Mouse (Mus musculus) stomach, embryonic 14.5 days (tissue): ENCODE measurements around the gene Hbq1b. TPM values are rescaled to one million over a fixed set of nuclear protein-coding genes. Genes with fewer than 3 reads are reported as not detected.

Source experiments
- ATAC-seq: fragments of 200-750 bp; cut with Nextera tagmentation; 2 replicates; pipeline ENCODE4 v1.8.0; 2017; ENCODE audit warnings: low read depth, moderate TSS enrichment; ENCODE audit not compliant: insufficient number of reproducible peaks, insufficient read depth, low FRiP score
- H3K27ac ChIP-seq: fragments of 300-500 bp; sonication (generic); 2 replicates; pipeline ENCODE4 v1.5.1; 2014; ENCODE audit warnings: mild to moderate bottlenecking, low read length, moderate library complexity, mixed read lengths
- H3K27me3 ChIP-seq: fragments of 300-500 bp; sonication (generic); 2 replicates; pipeline ENCODE4 v1.6.1; 2014; ENCODE audit warnings: low read length, control low read depth, mixed read lengths; ENCODE audit not compliant: control insufficient read depth, insufficient read depth
- H3K36me3 ChIP-seq: fragments of 300-500 bp; sonication (generic); 2 replicates; pipeline ENCODE4 v1.6.1; 2014; ENCODE audit warnings: mild to moderate bottlenecking, control low read depth, low read length, moderate library complexity, mixed read lengths; ENCODE audit not compliant: control insufficient read depth, insufficient read depth
- H3K4me1 ChIP-seq: fragments of 300-500 bp; sonication (generic); 2 replicates; pipeline ENCODE4 v1.6.1; 2014; ENCODE audit warnings: low read length, control low read depth, mixed read lengths; ENCODE audit not compliant: control insufficient read depth, insufficient read depth
- H3K4me2 ChIP-seq: fragments of 300-500 bp; sonication (generic); replicated peaks from 2 replicates; pipeline ENCODE4 v1.6.1; 2014; ENCODE audit warnings: low read depth, low read length, control low read depth
- H3K4me3 ChIP-seq: fragments of 300-500 bp; sonication (generic); 2 replicates; pipeline ENCODE4 v1.5.1; 2014; ENCODE audit warnings: low read depth, low read length, control low read depth
- H3K9ac ChIP-seq: fragments of 300-500 bp; sonication (generic); replicated peaks from 2 replicates; pipeline ENCODE4 v1.6.1; 2014; ENCODE audit warnings: low read depth, mild to moderate bottlenecking, control low read depth, low read length, moderate library complexity, mixed read lengths
- H3K9me3 ChIP-seq: fragments of 300-500 bp; sonication (generic); 2 replicates; pipeline ENCODE4 v1.6.1; 2016; ENCODE audit warnings: low read depth, low read length, control low read depth; ENCODE audit not compliant: control insufficient read depth
- WGBS: fragments of 180-500 bp; shearing (Covaris S2); extraction: QIAGEN DNeasy Blood & Tissue Kit; methylation state at CpG from one replicate; pipeline ENCODE4 v1.1.7; 2014; 5-methylcytosine and 5-hydroxymethylcytosine counted together
- polyA plus RNA-seq: library from polyadenylated mRNA; unstranded; fragments of >200 nt; fragmentation: Nextera tagmentation; extraction: Ambion mirVana; gene quantifications from 2 replicates; pipeline ENCODE4 v1.2.1, GENCODE M21; 2014

Gene Hbq1b
- polyA plus RNA-seq, 1 experiment from 2014 or later, result 0.71 TPM

GRCm38 (mm10) chr11:32245614-32246013 lies 41.2 kb upstream of the Hbq1b start:
- no peaks in the 10 kb centered on the region for H3K9me3 ChIP-seq
- H3K27me3 ChIP-seq, result no peaks in the 10 kb centered on the region
- peak; percentile 85; the same call in 1 of the 2 replicates for ATAC-seq
- H3K4me2 ChIP-seq, result no peak overlapping the region
- H3K27ac ChIP-seq, result no peak overlapping the region
- H3K36me3 ChIP-seq, result peaks cover 36% of the 10 kb centered on the region
- H3K4me1 ChIP-seq, result no peaks in the 10 kb centered on the region
- H3K4me3 ChIP-seq, result no peak overlapping the region
- H3K9ac ChIP-seq, result no peak overlapping the region
- 94% methylated on average over 6 of the region's 6 CpGs for WGBS

- peaks cover 42% of the 10 kb centered on the region for H3K36me3 ChIP-seq
- no peaks in the 10 kb centered on the region for H3K4me1 ChIP-seq
- no peak for ATAC-seq
- no peak overlapping the region for H3K27ac ChIP-seq
- H3K9ac ChIP-seq, result no peak overlapping the region
- H3K9me3 ChIP-seq, result no peaks in the 10 kb centered on the region
- no peak overlapping the region for H3K4me3 ChIP-seq
- H3K4me2 ChIP-seq, result no peak overlapping the region
- no peaks in the 10 kb centered on the region for H3K27me3 ChIP-seq
Measured at GRCm38 (mm10) chr11:32247068-32247467, 39.7 kb upstream of the Hbq1b start.

GRCm38 (mm10) chr11:32248350-32248749 lies 38.4 kb upstream of the Hbq1b start:
- Histone ChIP-seq H3K4me1 (no peaks in the 10 kb centered on the region), H3K27ac (no peak overlapping the region), H3K27me3 (no peaks in the 10 kb centered on the region), H3K4me3 (no peak overlapping the region), H3K4me2 (no peak overlapping the region), H3K9ac (no peak overlapping the region), H3K36me3 (peaks cover 52% of the 10 kb centered on the region), H3K9me3 (no peaks in the 10 kb centered on the region)
- no peak for ATAC-seq
- 77% methylated on average over 3 of the region's 3 CpGs for WGBS

- no peak overlapping the region for H3K27ac ChIP-seq
- H3K4me2 ChIP-seq, result no peak overlapping the region
- no peaks in the 10 kb centered on the region for H3K9me3 ChIP-seq
- no peaks in the 10 kb centered on the region for H3K27me3 ChIP-seq
- H3K9ac ChIP-seq, result no peak overlapping the region
- peak; percentile 91; the same call in 1 of the 2 replicates for ATAC-seq
- no peaks in the 10 kb centered on the region for H3K4me1 ChIP-seq
- 80% methylated on average over 8 of the region's 8 CpGs for WGBS
- H3K4me3 ChIP-seq, result no peak overlapping the region
- H3K36me3 ChIP-seq, result peaks cover 38% of the 10 kb centered on the region
Measured at GRCm38 (mm10) chr11:32250880-32251763, 35.6 kb upstream of the Hbq1b start.

- H3K4me2 ChIP-seq, result no peak overlapping the region
- H3K36me3 ChIP-seq, result peaks cover 37% of the 10 kb centered on the region
- H3K27ac ChIP-seq, result no peak overlapping the region
- H3K9ac ChIP-seq, result no peak overlapping the region
- H3K4me3 ChIP-seq, result no peak overlapping the region
- no peaks in the 10 kb centered on the region for H3K27me3 ChIP-seq
- no peaks in the 10 kb centered on the region for H3K9me3 ChIP-seq
- WGBS, result 100% methylated on average over 1 of the region's 1 CpGs
- no peaks in the 10 kb centered on the region for H3K4me1 ChIP-seq
- no peak for ATAC-seq
Measured at GRCm38 (mm10) chr11:32253121-32253520, 33.6 kb upstream of the Hbq1b start.

- Histone ChIP-seq H3K9me3 (no peaks in the 10 kb centered on the region), H3K27me3 (no peaks in the 10 kb centered on the region), H3K4me2 (no peak overlapping the region), H3K4me1 (no peaks in the 10 kb centered on the region), H3K4me3 (no peak overlapping the region), H3K9ac (no peak overlapping the region), H3K27ac (no peak overlapping the region), H3K36me3 (peaks cover 27% of the 10 kb centered on the region)
- peak; percentile 88; the same call in 1 of the 2 replicates for ATAC-seq
- WGBS, result 95% methylated on average over 1 of the region's 1 CpGs
Measured at GRCm38 (mm10) chr11:32256146-32256545, 30.6 kb upstream of the Hbq1b start.

- H3K4me2 ChIP-seq, result no peak overlapping the region
- WGBS, result 82% methylated on average over 3 of the region's 3 CpGs
- H3K9me3 ChIP-seq, result no peaks in the 10 kb centered on the region
- H3K27me3 ChIP-seq, result no peaks in the 10 kb centered on the region
- H3K27ac ChIP-seq, result no peak overlapping the region
- H3K36me3 ChIP-seq, result peaks cover 23% of the 10 kb centered on the region
- ATAC-seq, result no peak
- H3K4me3 ChIP-seq, result no peak overlapping the region
- no peak overlapping the region for H3K9ac ChIP-seq
- no peaks in the 10 kb centered on the region for H3K4me1 ChIP-seq
Measured at GRCm38 (mm10) chr11:32256566-32256965, 30.2 kb upstream of the Hbq1b start.

GRCm38 (mm10) chr11:32262674-32263415 lies 23.9 kb upstream of the Hbq1b start:
- H3K27me3 ChIP-seq, result no peaks in the 10 kb centered on the region
- no peak overlapping the region for H3K4me3 ChIP-seq
- peaks cover 4% of the 10 kb centered on the region; the same call in 1 of the 2 replicates for H3K4me1 ChIP-seq
- H3K4me2 ChIP-seq, result no peak overlapping the region
- no peak for ATAC-seq
- H3K9ac ChIP-seq, result no peak overlapping the region
- H3K36me3 ChIP-seq, result peaks cover 6% of the 10 kb centered on the region; the same call in 1 of the 2 replicates
- H3K27ac ChIP-seq, result no peak overlapping the region
- WGBS, result 53% methylated on average over 10 of the region's 10 CpGs
- H3K9me3 ChIP-seq, result no peaks in the 10 kb centered on the region
